Mouse (Mus musculus): Measurements from ENCODE around the gene Ndufb7. TPM values are rescaled to one million over a fixed set of nuclear protein-coding genes. Genes with fewer than 3 reads are reported as not detected.
"Not testable (repeated sequence)": the region's sequence is repeated elsewhere in the genome, so short reads cannot be mapped to it uniquely, and the experiment has no call there.

The Ndufb7 gene
- polyA plus RNA-seq (2015; fragmentation: Nextera tagmentation; extraction: Ambion mirVana): 356 and 362 TPM in 2 replicates

- peak within 1 kb of the TSS; percentile 87 for H3K27ac ChIP-seq (ENCODE audit: low read length)
- no peaks in the 10 kb centered on the region for H3K27me3 ChIP-seq (ENCODE audit: insufficient read depth, low read length)
- WGBS: under 1% methylated on average over 48 of the region's 48 CpGs
- peak; percentile 88 for ATAC-seq (ENCODE audit: low FRiP score, low TSS enrichment)
- no peaks in the 10 kb centered on the region for H3K9me3 ChIP-seq (ENCODE audit: low read length)
- peak within 1 kb of the TSS; percentile 81 for H3K9ac ChIP-seq (replicated peaks; ENCODE audit: low read length)
- peak within 1 kb of the TSS; percentile 85 for H3K4me2 ChIP-seq (replicated peaks; ENCODE audit: low read depth, low read length)
- peaks cover 23% of the 10 kb centered on the region for H3K36me3 ChIP-seq (ENCODE audit: insufficient read depth, low read length)
- H3K4me1 ChIP-seq (ENCODE audit: insufficient read depth, low read length): peaks cover 18% of the 10 kb centered on the region
- H3K4me3 ChIP-seq (ENCODE audit: low read length): peak within 1 kb of the TSS; percentile 74
Measured at GRCm38 (mm10) chr8:83566469-83567395, at the start of gene Ndufb7. Gene Ndufb7, plus strand, starts transcription at chr8:83566671.

DNA sequence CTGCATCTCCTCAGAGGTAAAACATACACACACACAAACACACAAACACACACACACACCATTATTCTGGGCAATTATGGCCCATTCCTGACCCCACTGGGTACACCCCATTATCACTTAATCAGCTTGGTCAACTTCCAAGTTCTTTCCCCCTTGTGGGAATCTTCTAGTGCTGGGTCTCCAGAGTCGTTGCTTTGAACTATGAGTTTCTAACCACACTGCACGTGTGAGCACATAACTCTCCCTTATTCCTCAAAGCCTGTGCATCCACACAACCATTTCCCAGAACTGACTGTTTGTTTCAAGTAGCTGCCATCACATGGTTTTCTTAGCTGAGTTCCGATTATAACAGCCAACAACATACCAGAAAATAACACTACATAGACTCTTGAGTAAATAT is 46.0 kb upstream of the Ndufb7 start:
- Histone ChIP-seq H3K36me3 (ENCODE audit: insufficient read depth, low read length) (no peaks in the 10 kb centered on the region), H3K9ac (replicated peaks; ENCODE audit: low read length) (no peak overlapping the region), H3K9me3 (ENCODE audit: low read length) (no peaks in the 10 kb centered on the region), H3K4me3 (ENCODE audit: low read length) (no peak overlapping the region), H3K4me1 (ENCODE audit: insufficient read depth, low read length) (no peaks in the 10 kb centered on the region), H3K4me2 (replicated peaks; ENCODE audit: low read depth, low read length) (no peak overlapping the region), H3K27me3 (ENCODE audit: insufficient read depth, low read length) (no peaks in the 10 kb centered on the region), H3K27ac (ENCODE audit: low read length) (no peak overlapping the region)
- WGBS: 73% methylated on average over 3 of the region's 3 CpGs
- ATAC-seq (ENCODE audit: low FRiP score, low TSS enrichment): no peak

GRCm38 (mm10) chr8:83520907-83521306 is 45.6 kb upstream of the Ndufb7 start:
- not testable (repeated sequence) for H3K9ac ChIP-seq (replicated peaks; ENCODE audit: low read length); ATAC-seq (ENCODE audit: low FRiP score, low TSS enrichment); H3K9me3 ChIP-seq (ENCODE audit: low read length); H3K36me3 ChIP-seq (ENCODE audit: insufficient read depth, low read length); H3K4me2 ChIP-seq (replicated peaks; ENCODE audit: low read depth, low read length); H3K4me1 ChIP-seq (ENCODE audit: insufficient read depth, low read length); H3K27me3 ChIP-seq (ENCODE audit: insufficient read depth, low read length); H3K4me3 ChIP-seq (ENCODE audit: low read length); H3K27ac ChIP-seq (ENCODE audit: low read length)
- 74% methylated on average over 3 of the region's 3 CpGs for WGBS

DNA sequence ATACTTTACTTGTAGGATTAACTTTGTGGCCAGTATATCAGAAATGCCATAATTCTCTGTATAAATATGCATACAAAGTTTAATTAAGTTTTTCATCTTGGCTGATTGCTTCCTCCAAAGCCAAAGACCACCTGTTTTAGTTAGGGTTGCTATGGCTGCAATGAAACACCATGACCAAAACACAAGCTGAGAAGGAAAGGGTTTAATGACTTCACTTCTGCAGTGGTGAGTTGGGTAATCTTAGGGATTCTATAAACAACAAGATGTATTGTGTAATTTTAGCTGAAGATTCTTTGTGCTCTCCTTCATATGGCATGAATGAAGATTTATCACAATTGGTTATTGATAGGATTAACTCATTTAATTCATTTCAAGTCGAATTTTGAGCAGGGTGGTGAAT is 45.2 kb upstream of the Ndufb7 start:
- Histone ChIP-seq H3K9ac (replicated peaks; ENCODE audit: low read length) (no peak overlapping the region), H3K9me3 (ENCODE audit: low read length) (no peaks in the 10 kb centered on the region), H3K4me1 (ENCODE audit: insufficient read depth, low read length) (no peaks in the 10 kb centered on the region), H3K27me3 (ENCODE audit: insufficient read depth, low read length) (no peaks in the 10 kb centered on the region), H3K4me3 (ENCODE audit: low read length) (no peak overlapping the region), H3K36me3 (ENCODE audit: insufficient read depth, low read length) (no peaks in the 10 kb centered on the region), H3K27ac (ENCODE audit: low read length) (no peak overlapping the region), H3K4me2 (replicated peaks; ENCODE audit: low read depth, low read length) (no peak overlapping the region)
- WGBS: 41% methylated on average over 1 of the region's 1 CpGs
- ATAC-seq (ENCODE audit: low FRiP score, low TSS enrichment): no peak

DNA sequence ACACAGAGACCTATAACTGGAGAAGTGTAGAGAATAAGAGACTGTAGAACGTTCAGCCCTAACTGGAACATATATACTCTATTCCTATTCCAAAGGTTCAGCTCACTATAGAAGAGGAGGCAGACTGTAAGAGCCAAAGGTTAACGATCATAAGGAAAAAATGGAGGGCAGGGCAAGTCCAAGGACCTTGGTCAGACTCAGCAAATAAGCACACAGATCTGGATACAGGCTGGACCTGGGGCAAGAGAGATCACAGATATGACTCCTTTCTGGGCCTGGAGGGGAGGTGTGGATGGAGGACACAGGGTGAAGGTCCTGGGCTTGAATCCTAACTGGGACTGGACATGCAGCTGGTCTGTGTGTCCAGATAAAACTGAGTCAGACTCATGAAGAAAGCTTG is 31.7 kb upstream of the Ndufb7 start:
- WGBS: 93% methylated on average over 2 of the region's 2 CpGs
- H3K4me1 ChIP-seq (ENCODE audit: insufficient read depth, low read length): no peaks in the 10 kb centered on the region
- ATAC-seq (ENCODE audit: low FRiP score, low TSS enrichment): no peak

DNA sequence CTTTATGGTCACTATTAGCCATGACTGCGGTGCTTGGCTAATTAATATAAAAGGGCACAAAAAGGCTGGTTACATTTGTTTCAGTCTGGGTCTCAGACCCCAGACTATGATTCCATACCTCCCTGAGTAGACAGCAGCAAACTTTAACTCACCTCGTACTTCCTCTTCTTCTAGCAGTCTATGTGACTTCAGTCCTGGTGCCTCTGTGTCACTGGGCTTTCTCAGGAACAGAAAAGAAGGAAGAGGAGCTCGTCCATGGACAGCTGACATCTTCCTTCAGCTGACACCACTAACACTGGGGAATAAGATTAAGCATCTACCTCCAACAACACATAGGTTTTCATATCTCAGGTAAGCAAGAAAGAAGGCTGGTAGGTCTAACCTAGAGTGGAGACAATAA is 30.7 kb upstream of the Ndufb7 start, which contains the start of gene Olfr370:
Gene Olfr370 (plus strand): TSS at position 45 of the 400 bp plus-strand sequence.
- no peak for ATAC-seq (ENCODE audit: low FRiP score, low TSS enrichment)
- Histone ChIP-seq H3K4me1 (ENCODE audit: insufficient read depth, low read length) (no peaks in the 10 kb centered on the region), H3K9ac (replicated peaks; ENCODE audit: low read length) (no peak within 1 kb of the TSS), H3K27ac (ENCODE audit: low read length) (no peak within 1 kb of the TSS), H3K36me3 (ENCODE audit: insufficient read depth, low read length) (no peaks in the 10 kb centered on the region), H3K27me3 (ENCODE audit: insufficient read depth, low read length) (no peaks in the 10 kb centered on the region), H3K4me2 (replicated peaks; ENCODE audit: low read depth, low read length) (no peak within 1 kb of the TSS), H3K4me3 (ENCODE audit: low read length) (no peak within 1 kb of the TSS), H3K9me3 (ENCODE audit: low read length) (no peaks in the 10 kb centered on the region)
- WGBS: 83% methylated on average over 3 of the region's 3 CpGs

More for the DNA sequence above, 31.7 kb upstream of the Ndufb7 start:
- H3K27ac ChIP-seq (ENCODE audit: low read length): no peak overlapping the region
- no peaks in the 10 kb centered on the region for H3K27me3 ChIP-seq (ENCODE audit: insufficient read depth, low read length)
- no peaks in the 10 kb centered on the region for H3K9me3 ChIP-seq (ENCODE audit: low read length)
- H3K4me3 ChIP-seq (ENCODE audit: low read length): no peak overlapping the region
- no peaks in the 10 kb centered on the region for H3K36me3 ChIP-seq (ENCODE audit: insufficient read depth, low read length)
- H3K9ac ChIP-seq (replicated peaks; ENCODE audit: low read length): no peak overlapping the region
- H3K4me2 ChIP-seq (replicated peaks; ENCODE audit: low read depth, low read length): no peak overlapping the region

- Histone ChIP-seq H3K36me3 (ENCODE audit: insufficient read depth, low read length) (no peaks in the 10 kb centered on the region), H3K9ac (replicated peaks; ENCODE audit: low read length) (no peak overlapping the region), H3K4me1 (ENCODE audit: insufficient read depth, low read length) (peaks cover 9% of the 10 kb centered on the region), H3K27me3 (ENCODE audit: insufficient read depth, low read length) (no peaks in the 10 kb centered on the region), H3K4me2 (replicated peaks; ENCODE audit: low read depth, low read length) (no peak overlapping the region), H3K9me3 (ENCODE audit: low read length) (no peaks in the 10 kb centered on the region), H3K27ac (ENCODE audit: low read length) (no peak overlapping the region), H3K4me3 (ENCODE audit: low read length) (no peak overlapping the region)
- WGBS: 85% methylated on average over 3 of the region's 3 CpGs
- no peak for ATAC-seq (ENCODE audit: low FRiP score, low TSS enrichment)
Measured at GRCm38 (mm10) chr8:83562669-83563068, 3.8 kb upstream of the Ndufb7 start.

DNA sequence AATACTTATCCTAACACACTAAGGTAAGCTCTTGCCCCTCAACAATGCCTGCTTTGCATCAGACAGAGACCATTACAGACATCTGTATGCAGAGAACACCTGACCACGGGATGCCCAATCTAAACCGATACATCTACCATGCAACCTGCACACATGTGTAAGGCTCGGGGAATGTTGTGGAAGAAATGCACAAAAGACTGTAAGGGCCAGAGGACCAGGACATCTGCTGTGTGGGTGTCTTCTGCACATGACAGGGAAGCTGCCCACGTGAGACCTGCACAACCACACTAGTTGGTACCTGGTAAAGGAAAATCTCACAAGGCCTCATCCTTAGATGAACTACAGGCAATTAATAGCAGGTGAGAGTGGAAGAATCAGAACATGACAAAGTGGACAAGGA is 3.2 kb upstream of the Ndufb7 start:
- ATAC-seq (ENCODE audit: low FRiP score, low TSS enrichment): no peak
- no peaks in the 10 kb centered on the region for H3K27me3 ChIP-seq (ENCODE audit: insufficient read depth, low read length)
- no peaks in the 10 kb centered on the region for H3K36me3 ChIP-seq (ENCODE audit: insufficient read depth, low read length)
- WGBS: 70% methylated on average over 4 of the region's 4 CpGs
- no peak overlapping the region for H3K4me3 ChIP-seq (ENCODE audit: low read length)
- H3K9ac ChIP-seq (replicated peaks; ENCODE audit: low read length): no peak overlapping the region
- H3K9me3 ChIP-seq (ENCODE audit: low read length): no peaks in the 10 kb centered on the region
- no peak overlapping the region for H3K27ac ChIP-seq (ENCODE audit: low read length)
- H3K4me1 ChIP-seq (ENCODE audit: insufficient read depth, low read length): peaks cover 14% of the 10 kb centered on the region
- no peak overlapping the region for H3K4me2 ChIP-seq (replicated peaks; ENCODE audit: low read depth, low read length)

- Histone ChIP-seq H3K9me3 (ENCODE audit: low read length) (no peaks in the 10 kb centered on the region), H3K4me1 (ENCODE audit: insufficient read depth, low read length) (peaks cover 18% of the 10 kb centered on the region), H3K27ac (ENCODE audit: low read length) (no peak overlapping the region), H3K4me2 (replicated peaks; ENCODE audit: low read depth, low read length) (peak overlapping the region; percentile 85; the same call in 1 of the 2 replicates), H3K4me3 (ENCODE audit: low read length) (peak overlapping the region; percentile 74; the same call in 1 of the 2 replicates), H3K36me3 (ENCODE audit: insufficient read depth, low read length) (peaks cover 16% of the 10 kb centered on the region), H3K27me3 (ENCODE audit: insufficient read depth, low read length) (no peaks in the 10 kb centered on the region), H3K9ac (replicated peaks; ENCODE audit: low read length) (no peak overlapping the region)
- peak; percentile 5; the same call in 1 of the 2 replicates for ATAC-seq (ENCODE audit: low FRiP score, low TSS enrichment)
- 75% methylated on average over 9 of the region's 9 CpGs for WGBS
Measured at GRCm38 (mm10) chr8:83565731-83566375, 618 bp upstream of the Ndufb7 start.

GRCm38 (mm10) chr8:83567668-83568067 is 1.2 kb downstream of the Ndufb7 start:
- Histone ChIP-seq H3K27ac (ENCODE audit: low read length) (no peak overlapping the region), H3K27me3 (ENCODE audit: insufficient read depth, low read length) (no peaks in the 10 kb centered on the region), H3K9ac (replicated peaks; ENCODE audit: low read length) (peak overlapping the region; percentile 81), H3K36me3 (ENCODE audit: insufficient read depth, low read length) (peaks cover 32% of the 10 kb centered on the region), H3K4me2 (replicated peaks; ENCODE audit: low read depth, low read length) (peak overlapping the region; percentile 85), H3K9me3 (ENCODE audit: low read length) (no peaks in the 10 kb centered on the region), H3K4me3 (ENCODE audit: low read length) (peak overlapping the region; percentile 74), H3K4me1 (ENCODE audit: insufficient read depth, low read length) (peaks cover 18% of the 10 kb centered on the region)
- 40% methylated on average over 3 of the region's 3 CpGs for WGBS
- ATAC-seq (ENCODE audit: low FRiP score, low TSS enrichment): no peak
